Mouse (Mus musculus) CH12.LX (cell line): ENCODE results near the gene Klra3. TPM values are rescaled to one million over a fixed set of nuclear protein-coding genes. Genes with fewer than 3 reads are reported as not detected.
"Not testable (repeated sequence)": the region's sequence is repeated elsewhere in the genome, so short reads cannot be mapped to it uniquely, and the experiment has no call there.

Experiments used
- DNase-seq: peaks from one replicate; pipeline ENCODE4 v3.0.0-alpha.2; 2013; ENCODE audit errors: extremely low read depth
- H3K27ac ChIP-seq: 2 replicates; pipeline ENCODE4 v1.5.1; 2012; ENCODE audit warnings: low read depth, mild to moderate bottlenecking, control low read depth, moderate library complexity; ENCODE audit not compliant: insufficient read depth
- H3K27me3 ChIP-seq: replicated peaks from 2 replicates; pipeline ENCODE3; 2012; ENCODE audit warnings: inconsistent platforms
- H3K36me3 ChIP-seq, 2 experiments: replicated peaks in 1 of 2; 2 replicates each; pipeline versions ENCODE3 to v1.6.1; 2012; ENCODE audit warnings: inconsistent platforms in 1 of 2, low read length in 1 of 2, mild to moderate bottlenecking in 1 of 2, mixed read lengths in 1 of 2, moderate library complexity in 1 of 2; ENCODE audit not compliant: control insufficient read depth in 1 of 2, insufficient read depth in 1 of 2
- H3K4me1 ChIP-seq, 2 experiments: 2 replicates each; pipeline ENCODE4 v1.6.1; 2012; ENCODE audit warnings: inconsistent platforms in 1 of 2, moderate library complexity in 1 of 2; ENCODE audit not compliant: insufficient read depth in 2 of 2, control insufficient read depth in 1 of 2
- H3K4me2 ChIP-seq: 2 replicates; pipeline ENCODE4 v1.6.1; 2012; ENCODE audit warnings: low read depth, mild to moderate bottlenecking, control low read depth; ENCODE audit not compliant: poor library complexity, insufficient read depth, severe bottlenecking
- H3K4me3 ChIP-seq, 3 experiments: fragments of 150-350 bp in 1 of 3; sonication (generic) in 1 of 3; replicated peaks in 1 of 3; 2 replicates each; pipeline versions ENCODE3 to v1.5.1; 2011 to 2012; ENCODE audit warnings: low read depth in 2 of 3, low read length in 2 of 3, mild to moderate bottlenecking in 2 of 3, moderate library complexity in 2 of 3, control low read depth in 1 of 3, improper control_type of control experiment in 1 of 3, inconsistent platforms in 1 of 3, mixed read lengths in 1 of 3; ENCODE audit not compliant: poor library complexity in 1 of 3
- H3K79me2 ChIP-seq: replicated peaks from 2 replicates; pipeline ENCODE4 v1.6.1; 2012; ENCODE audit warnings: mild to moderate bottlenecking, moderate library complexity; ENCODE audit not compliant: control insufficient read depth, poor library complexity, insufficient read depth, severe bottlenecking; ENCODE audit errors: extremely low read depth
- H3K9ac ChIP-seq: 2 replicates; pipeline ENCODE4 v1.6.1; 2012; ENCODE audit warnings: low read depth, mild to moderate bottlenecking, control low read depth, moderate library complexity; ENCODE audit not compliant: insufficient read depth
- H3K9me3 ChIP-seq: replicated peaks from 2 replicates; pipeline ENCODE3; 2012; ENCODE audit warnings: low read length, inconsistent platforms, mixed read lengths
- BHLHE40 ChIP-seq: IDR thresholded peaks from 2 replicates; pipeline ENCODE4 v1.6.1; 2011; ENCODE audit warnings: mild to moderate bottlenecking, low read depth, low read length, improper control_type of control experiment
- CHD2 ChIP-seq: IDR thresholded peaks from 2 replicates; pipeline ENCODE4 v1.6.1; 2011; ENCODE audit warnings: low read length, improper control_type of control experiment
- ELF1 ChIP-seq: IDR thresholded peaks from 2 replicates; pipeline ENCODE4 v1.6.1; 2014; ENCODE audit warnings: low read depth, mild to moderate bottlenecking, inconsistent platforms, low read length, improper control_type of control experiment
- ETS1 ChIP-seq: conservative IDR thresholded peaks from 2 replicates; pipeline ENCODE4 v1.6.1; 2012; ENCODE audit warnings: low read depth, mild to moderate bottlenecking, inconsistent platforms, low read length, improper control_type of control experiment, moderate library complexity
- JUN ChIP-seq: IDR thresholded peaks from 2 replicates; pipeline ENCODE4 v1.6.1; 2011; ENCODE audit warnings: low read depth, mild to moderate bottlenecking, low read length, improper control_type of control experiment, moderate library complexity; ENCODE audit not compliant: insufficient read depth
- JUND ChIP-seq: conservative IDR thresholded peaks from 2 replicates; pipeline ENCODE4 v1.6.1; 2011; ENCODE audit warnings: low read depth, low read length, improper control_type of control experiment
- KAT2A ChIP-seq: IDR thresholded peaks from 2 replicates; pipeline ENCODE4 v1.6.1; 2012; ENCODE audit warnings: low read length, improper control_type of control experiment, inconsistent platforms; ENCODE audit not compliant: insufficient replicate concordance
- MYC ChIP-seq: IDR thresholded peaks from 2 replicates; pipeline ENCODE4 v1.6.1; 2011; ENCODE audit warnings: low read depth, mild to moderate bottlenecking, improper control_type of control experiment, low read length
- NELFE ChIP-seq: IDR thresholded peaks from 2 replicates; pipeline ENCODE4 v1.6.1; 2011; ENCODE audit warnings: low read depth, low read length, improper control_type of control experiment
- PAX5 ChIP-seq: IDR thresholded peaks from 2 replicates; pipeline ENCODE4 v1.6.1; 2012; ENCODE audit warnings: low read length, inconsistent platforms, mixed read lengths
- POLR2A ChIP-seq: IDR thresholded peaks from 2 replicates; pipeline ENCODE4 v1.6.1; 2011; ENCODE audit warnings: low read depth, mild to moderate bottlenecking, improper control_type of control experiment, low read length
- POLR2AphosphoS2 ChIP-seq: IDR thresholded peaks from 2 replicates; pipeline ENCODE4 v1.6.1; 2011; ENCODE audit warnings: low read depth, low read length, improper control_type of control experiment
- RAD21 ChIP-seq: IDR thresholded peaks from 2 replicates; pipeline ENCODE4 v1.6.1; 2011; ENCODE audit warnings: low read depth, mild to moderate bottlenecking, low read length, improper control_type of control experiment, moderate library complexity
- RCOR1 ChIP-seq: conservative IDR thresholded peaks from 2 replicates; pipeline ENCODE4 v1.6.1; 2012; ENCODE audit warnings: low read depth, mild to moderate bottlenecking, inconsistent platforms, low read length, improper control_type of control experiment
- TBP ChIP-seq: conservative IDR thresholded peaks from 2 replicates; pipeline ENCODE4 v1.6.1; 2011; ENCODE audit warnings: low read depth, low read length, improper control_type of control experiment
- TCF12 ChIP-seq: IDR thresholded peaks from 2 replicates; pipeline ENCODE4 v1.6.1; 2014; ENCODE audit warnings: low read depth, mild to moderate bottlenecking, inconsistent platforms, low read length, improper control_type of control experiment
- USF1 ChIP-seq: IDR thresholded peaks from 2 replicates; pipeline ENCODE4 v1.6.1; 2014; ENCODE audit warnings: low read depth, mild to moderate bottlenecking, inconsistent platforms, low read length, improper control_type of control experiment
- ZKSCAN1 ChIP-seq: IDR thresholded peaks from 2 replicates; pipeline ENCODE4 v1.6.1; 2012; ENCODE audit warnings: low read depth, inconsistent platforms, low read length, improper control_type of control experiment, borderline replicate concordance
- ZMIZ1 ChIP-seq: IDR thresholded peaks from 2 replicates; pipeline ENCODE4 v1.6.1; 2012; ENCODE audit warnings: low read depth, mild to moderate bottlenecking, inconsistent platforms, low read length, improper control_type of control experiment
- ZNF384 ChIP-seq: IDR thresholded peaks from 2 replicates; pipeline ENCODE4 v1.6.1; 2012; ENCODE audit warnings: low read depth, low read length, improper control_type of control experiment, inconsistent platforms
- dilution Hi-C: fragments of 300-500 bp; cut with MboI; formaldehyde crosslinking; loops from 2 replicates; pipeline ENCODE4 v1.14.3; 2020; ENCODE audit warnings: low sequenced_read_pairs; ENCODE audit not compliant: extremely low pct_unique_long_range_greater_than_20kb, extremely low pct_ligation_motif_present
- in situ Hi-C: fragments of 300-500 bp; cut with MboI; formaldehyde crosslinking; loops from 3 replicates; pipeline ENCODE4 v1.14.3; 2019; ENCODE audit warnings: low sequenced_read_pairs, low pct_ligation_motif_present, low pct_unique_long_range_greater_than_20kb, mixed read lengths
- polyA plus RNA-seq: library from polyadenylated mRNA; unstranded; fragments of >175 nt; gene quantifications from 2 replicates; pipeline ENCODE4 v1.2.1, GENCODE M21; 2012; ENCODE audit warnings: low read depth; ENCODE audit not compliant: insufficient read length
- total RNA-seq, 2 experiments: library from RNA; depleted of rRNA; stranded (reverse); fragments of 300-350 nt in 1 of 2; fragments of >200 nt in 1 of 2; gene quantifications; 2 replicates each; pipeline ENCODE4 v1.2.3; 2012 to 2014

The Klra3 gene
- total and polyA plus RNA-seq, 3 experiments, result not detected

- TF ChIP-seq ZNF384 (no peak), RCOR1 (no peak), POLR2A (no peak), ZMIZ1 (no peak), PAX5 (no peak), CHD2 (no peak), RAD21 (no peak), BHLHE40 (no peak), TBP (no peak), ELF1 (no peak), KAT2A (no peak), USF1 (no peak), ETS1 (no peak), TCF12 (no peak), NELFE (no peak), JUND (no peak), MYC (no peak)
- H3K4me3 ChIP-seq, result no peak overlapping the region
- no peaks in the 10 kb centered on the region for H3K27me3 ChIP-seq
- H3K36me3 ChIP-seq, result no peaks in the 10 kb centered on the region
- dilution Hi-C loops (no loop called here), in situ Hi-C loops (no loop called here)
- H3K9me3 ChIP-seq, result no peaks in the 10 kb centered on the region
- no peak overlapping the region for H3K4me2 ChIP-seq
- no peak overlapping the region for H3K27ac ChIP-seq
- no peak overlapping the region for H3K9ac ChIP-seq
- no peaks in the 10 kb centered on the region for H3K4me1 ChIP-seq
- H3K79me2 ChIP-seq, result no peaks in the 10 kb centered on the region
- DNase-seq, result no peak
Measured at GRCm38 (mm10) chr6:130385803-130386202, 48.4 kb upstream of the Klra3 start.

- H3K9me3 ChIP-seq, result no peaks in the 10 kb centered on the region
- H3K4me2 ChIP-seq, result no peak overlapping the region
- dilution Hi-C loops, result no loop called here
- DNase-seq, result no peak
- in situ Hi-C loops, result no loop called here
- no peak overlapping the region for H3K27ac ChIP-seq
- no peak for TF ChIP-seq NELFE
- no peak for TF ChIP-seq JUN
- TF ChIP-seq CHD2, result no peak
- no peak for TF ChIP-seq ZKSCAN1
- TF ChIP-seq POLR2AphosphoS2, result no peak
- H3K9ac ChIP-seq, result no peak overlapping the region
- no peaks in the 10 kb centered on the region for H3K27me3 ChIP-seq
- H3K79me2 ChIP-seq, result no peaks in the 10 kb centered on the region
- H3K36me3 ChIP-seq, result no peaks in the 10 kb centered on the region
- H3K4me1 ChIP-seq, result no peaks in the 10 kb centered on the region
- H3K4me3 ChIP-seq, result no peak overlapping the region
Measured at GRCm38 (mm10) chr6:130382375-130382774, 45.0 kb upstream of the Klra3 start.

- H3K36me3 ChIP-seq, dilution Hi-C loops, H3K9ac ChIP-seq, H3K9me3 ChIP-seq, H3K79me2 ChIP-seq, H3K27me3 ChIP-seq, in situ Hi-C loops, DNase-seq, H3K4me1 ChIP-seq, H3K27ac ChIP-seq, H3K4me2 ChIP-seq, H3K4me3 ChIP-seq: not testable (repeated sequence)
Measured at GRCm38 (mm10) chr6:130345381-130345780, 8.0 kb upstream of the Klra3 start.

- H3K36me3 ChIP-seq, H3K9ac ChIP-seq, DNase-seq, in situ Hi-C loops, dilution Hi-C loops, H3K4me3 ChIP-seq, H3K79me2 ChIP-seq, H3K27ac ChIP-seq, H3K27me3 ChIP-seq, H3K4me1 ChIP-seq, H3K9me3 ChIP-seq, H3K4me2 ChIP-seq: not testable (repeated sequence)
Measured at GRCm38 (mm10) chr6:130341973-130342372, 4.6 kb upstream of the Klra3 start.
